Mouse (Mus musculus): Measurements from ENCODE around the gene Pknox2. TPM values are rescaled to one million over a fixed set of nuclear protein-coding genes. Genes with fewer than 3 reads are reported as not detected.

Pknox2 gene
- polyA plus RNA-seq, 1 experiment from 2014 or later: 35.0 TPM

GRCm38 (mm10) chr9:36848661-36849060 lies 298.5 kb downstream of the Pknox2 start:
- Histone ChIP-seq H3K27me3 (replicated peaks) (no peaks in the 10 kb centered on the region), H3K36me3 (replicated peaks) (peaks cover 66% of the 10 kb centered on the region), H3K9me3 (no peaks in the 10 kb centered on the region), H3K27ac (no peak overlapping the region), H3K4me2 (no peak overlapping the region), H3K4me1 (no peaks in the 10 kb centered on the region), H3K9ac (no peak overlapping the region), H3K4me3 (no peak overlapping the region)
- WGBS: 87% methylated on average over 2 of the region's 2 CpGs
- no peak for ATAC-seq (replicated peaks)

GRCm38 (mm10) chr9:36846346-36846745 lies 300.9 kb downstream of the Pknox2 start:
- Histone ChIP-seq H3K27ac (no peak overlapping the region), H3K9me3 (no peaks in the 10 kb centered on the region), H3K27me3 (replicated peaks) (no peaks in the 10 kb centered on the region), H3K4me1 (no peaks in the 10 kb centered on the region), H3K9ac (no peak overlapping the region), H3K36me3 (replicated peaks) (peaks cover 62% of the 10 kb centered on the region), H3K4me3 (no peak overlapping the region), H3K4me2 (no peak overlapping the region)
- WGBS: 30% methylated on average over 4 of the region's 4 CpGs
- no peak for ATAC-seq (replicated peaks)

Other genes with a start within 250 kb of the Pknox2 start
- gene Tmem218, start 60.8 kb upstream of the Pknox2 start, polyA plus RNA-seq (2015; fragmentation: Nextera tagmentation; extraction: Ambion mirVana): 8.7 and 9.0 TPM in 2 replicates
- gene Slc37a2, start 108.3 kb upstream of the Pknox2 start, polyA plus RNA-seq (2015; fragmentation: Nextera tagmentation; extraction: Ambion mirVana): 0.81 and 1.6 TPM in 2 replicates
- gene Ccdc15, start 201.0 kb upstream of the Pknox2 start, polyA plus RNA-seq (2015; fragmentation: Nextera tagmentation; extraction: Ambion mirVana): 7.9 and 8.7 TPM in 2 replicates
- 12.3 and 15.1 TPM in 2 replicates for gene Hepacam, start 219.9 kb upstream of the Pknox2 start, polyA plus RNA-seq (2015; fragmentation: Nextera tagmentation; extraction: Ambion mirVana)